Mouse (Mus musculus) Muller cell, postnatal 12 days (primary cell): ENCODE measurements around the gene Gadd45gip1.
A peak's percentile ranks its signal among the peaks of the same experiment; 100 is the strongest.

Experiments used
- DNase-seq: peaks from one replicate; pipeline ENCODE4 v3.0.0-alpha.2; 2015; ENCODE audit errors: inconsistent ontology term

Gene Gadd45gip1

DNA sequence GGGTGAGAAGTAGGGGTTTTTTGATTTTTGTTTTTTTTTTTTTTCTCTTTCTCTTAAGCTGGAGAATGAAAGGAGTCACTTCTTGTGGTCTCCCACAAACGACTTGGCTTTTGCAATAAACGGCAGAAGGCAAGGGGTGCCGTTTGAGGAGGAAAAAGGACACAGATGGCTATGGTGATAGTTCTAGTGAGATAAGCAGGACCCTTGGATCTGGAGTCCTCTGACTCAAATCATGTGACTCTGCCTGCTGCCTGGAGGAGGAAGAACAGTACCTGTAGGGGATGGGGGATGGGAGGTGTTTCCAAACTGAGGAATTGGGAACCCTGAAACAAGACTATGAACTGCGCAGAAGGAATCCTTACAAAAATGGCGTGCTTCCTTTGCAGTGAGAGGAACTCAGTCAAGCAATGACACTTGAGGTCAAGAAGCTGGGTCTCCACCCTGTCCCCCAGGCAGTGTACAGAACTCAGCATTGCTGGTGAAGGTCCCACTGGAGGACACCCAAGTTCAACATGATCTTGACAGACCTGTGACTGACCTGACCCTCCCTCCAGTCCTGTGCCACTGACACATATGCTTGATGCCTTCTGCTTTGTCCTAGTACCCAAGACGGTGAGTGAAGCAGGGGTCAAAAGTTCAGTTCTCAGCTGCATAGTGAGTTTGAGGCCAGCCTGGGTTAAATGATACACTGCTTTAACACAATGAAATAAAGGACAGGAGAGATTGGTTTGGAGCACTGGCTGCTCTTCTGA, 16.5 kb downstream of the Gadd45gip1 start:
- no peak for DNase-seq

DNA sequence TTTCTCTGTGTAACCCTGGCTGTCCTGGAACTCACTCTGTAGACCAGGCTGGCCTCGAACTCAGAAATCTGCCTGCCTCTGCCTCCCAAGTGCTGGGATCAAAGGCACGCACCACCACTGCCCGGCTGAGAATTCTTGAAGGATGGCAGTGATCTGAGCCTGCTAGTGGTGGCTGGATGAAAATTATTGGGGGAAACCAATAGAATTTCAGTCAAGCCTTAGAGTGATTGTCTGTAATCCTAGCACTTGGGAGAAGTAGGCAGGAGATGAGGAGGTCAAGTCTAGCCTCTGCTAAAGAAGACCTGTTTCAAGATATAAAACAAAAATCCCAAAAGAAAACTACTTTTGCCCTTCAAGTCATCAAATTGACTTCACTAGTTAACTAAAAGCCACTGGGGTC, 25.1 kb downstream of the Gadd45gip1 start:
- no peak for DNase-seq

DNA sequence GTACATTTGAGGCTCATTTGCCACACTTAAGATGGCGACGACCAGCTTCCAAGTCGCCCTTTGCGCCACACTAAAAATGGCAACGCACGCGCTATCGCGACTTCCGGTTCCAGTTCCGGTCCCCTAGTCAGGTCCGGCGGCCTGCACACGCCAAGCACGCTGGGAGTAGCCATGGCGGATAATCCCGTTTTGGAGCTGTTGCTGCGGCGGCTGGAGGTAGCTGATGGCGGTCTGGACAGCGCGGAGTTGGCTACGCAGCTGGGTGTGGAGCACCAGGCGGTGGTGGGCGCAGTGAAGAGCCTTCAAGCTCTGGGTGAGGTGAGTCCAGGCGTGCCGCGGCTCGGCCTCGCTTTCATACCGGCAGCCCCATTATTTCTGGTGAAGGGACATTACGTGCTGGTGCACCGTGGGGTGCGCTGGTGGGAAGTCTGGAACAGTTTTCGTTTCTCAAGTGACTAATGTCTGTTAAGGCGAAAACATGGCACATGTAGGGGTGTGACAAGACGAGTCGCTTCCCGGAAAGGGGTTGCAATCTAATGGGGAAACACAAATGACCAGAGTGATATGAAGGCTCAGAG, 25.6 kb downstream of the Gadd45gip1 start, which contains the start of gene Farsa:
Gene Farsa, plus strand, starts transcription at position 126 of the 578 bp plus-strand sequence.
- peak; percentile 86 for DNase-seq

DNA sequence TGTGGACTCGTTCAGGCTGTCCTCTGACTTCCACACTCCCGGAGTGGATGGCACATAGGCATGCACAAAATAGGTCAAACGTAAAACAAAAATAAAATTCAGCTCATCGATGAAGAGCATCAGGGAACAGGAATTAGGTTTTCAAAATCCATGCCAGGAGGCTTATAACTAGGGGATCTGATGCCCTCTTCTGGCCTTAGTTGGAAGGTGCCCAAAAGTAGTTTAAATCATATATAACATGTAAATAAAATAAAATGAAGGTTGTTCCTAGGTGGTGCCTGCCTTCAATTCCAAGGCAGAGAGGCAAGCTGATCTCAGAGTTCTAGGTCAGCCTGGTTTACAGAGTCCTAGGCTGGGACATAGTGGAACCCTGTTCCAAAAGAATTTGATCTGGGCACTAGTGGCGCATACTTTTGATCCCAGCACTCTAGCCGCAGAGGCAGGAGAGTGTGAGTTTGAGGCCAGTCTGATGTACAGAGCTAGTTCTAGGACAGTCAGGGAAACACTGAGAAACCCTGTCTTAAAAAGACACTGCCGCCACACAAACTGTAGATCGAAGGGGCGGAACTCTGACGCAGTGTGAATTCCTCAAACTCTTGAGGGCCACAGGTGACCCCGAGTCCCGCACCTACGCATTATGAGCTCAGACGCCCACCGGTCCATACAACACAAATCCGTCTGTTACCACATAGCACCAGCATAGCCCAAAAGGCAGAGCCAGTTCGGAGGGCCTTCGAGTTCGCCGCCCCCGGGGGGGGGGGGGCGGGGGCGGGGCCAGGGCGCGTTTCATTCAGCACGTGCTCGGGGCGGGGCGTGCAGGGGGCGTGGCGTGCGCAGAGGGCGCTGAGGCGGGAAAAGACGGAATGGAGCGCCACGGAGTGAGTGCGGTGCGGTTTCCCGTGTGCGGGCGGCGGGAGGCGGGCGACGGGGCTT, 40.3 kb downstream of the Gadd45gip1 start, which contains the start of gene Syce2:
Gene Syce2, plus strand, starts transcription at position 736 of the 933 bp plus-strand sequence.
- DNase-seq = peak; percentile 66

DNA sequence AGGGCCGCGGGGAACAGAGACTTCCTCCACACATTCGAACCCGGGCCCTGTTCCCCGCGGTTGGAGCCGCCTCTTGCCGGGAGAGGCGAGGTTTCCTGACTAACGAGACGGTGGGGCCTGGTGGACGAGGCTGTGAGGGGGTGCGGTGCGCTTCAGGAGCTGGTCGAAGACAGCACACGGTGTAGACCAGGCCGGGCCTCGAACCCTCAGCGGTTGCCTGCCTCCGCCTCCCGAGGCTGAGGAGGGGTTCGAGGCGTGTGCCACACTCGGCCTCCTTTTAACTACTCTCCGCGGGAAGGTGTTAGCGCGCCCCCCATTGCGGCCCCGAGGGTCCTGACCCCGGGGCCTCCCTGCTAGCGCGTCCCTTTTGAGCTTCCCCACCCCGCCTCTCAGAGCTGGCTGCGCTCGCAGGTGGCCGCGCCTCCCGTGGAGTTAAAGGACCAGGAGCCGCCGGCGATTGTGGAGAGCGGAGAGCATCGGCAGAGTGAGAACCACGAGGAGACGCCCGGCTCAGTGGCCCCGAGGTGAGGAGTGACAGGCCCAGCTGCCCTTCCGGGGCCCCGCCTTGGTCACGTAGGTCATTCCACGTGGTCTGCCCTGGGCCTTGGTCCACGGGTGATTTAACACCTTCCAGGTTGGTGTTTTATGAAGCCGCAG, 41.1 kb downstream of the Gadd45gip1 start:
- peak; percentile 10 for DNase-seq

GRCm38 (mm10) chr8:84873016-84873415, 41.7 kb downstream of the Gadd45gip1 start:
- DNase-seq = no peak

GRCm38 (mm10) chr8:84874339-84874738, 43.0 kb downstream of the Gadd45gip1 start:
- DNase-seq = no peak

DNA sequence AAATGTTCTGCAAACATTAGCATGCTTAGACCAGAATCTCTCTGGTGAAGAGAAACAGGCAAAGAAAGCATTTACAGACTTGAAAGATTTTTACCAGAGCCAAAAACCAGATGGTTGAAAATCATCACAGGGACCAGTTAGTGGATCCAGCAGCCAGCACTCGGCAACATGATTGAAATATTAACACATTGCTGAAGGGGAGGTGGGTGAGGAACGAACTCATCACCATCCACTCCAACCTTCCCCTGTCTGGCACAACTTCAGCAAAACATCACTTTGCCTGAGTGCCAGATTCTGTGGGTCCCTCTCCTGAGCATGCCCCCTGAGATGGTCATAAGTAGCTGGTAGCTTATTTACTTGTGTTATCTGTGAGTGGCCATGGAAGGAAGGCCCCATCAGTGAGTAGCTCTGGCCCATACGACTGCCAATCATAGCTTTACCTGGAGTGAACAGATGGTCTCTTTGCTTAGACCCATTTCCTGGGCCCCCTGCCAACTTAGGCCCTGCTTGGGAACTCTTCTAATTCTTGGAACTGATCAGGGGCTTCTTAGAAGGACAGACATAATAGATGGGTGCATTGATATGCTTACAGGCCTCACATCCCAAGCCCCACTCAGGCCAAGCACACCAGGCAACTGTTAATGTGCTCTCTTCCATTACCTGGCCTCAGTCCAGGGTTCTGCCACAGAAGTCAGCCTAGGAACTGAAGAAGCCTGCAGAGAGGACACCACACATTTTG, 46.1 kb downstream of the Gadd45gip1 start:
- no peak for DNase-seq

DNA sequence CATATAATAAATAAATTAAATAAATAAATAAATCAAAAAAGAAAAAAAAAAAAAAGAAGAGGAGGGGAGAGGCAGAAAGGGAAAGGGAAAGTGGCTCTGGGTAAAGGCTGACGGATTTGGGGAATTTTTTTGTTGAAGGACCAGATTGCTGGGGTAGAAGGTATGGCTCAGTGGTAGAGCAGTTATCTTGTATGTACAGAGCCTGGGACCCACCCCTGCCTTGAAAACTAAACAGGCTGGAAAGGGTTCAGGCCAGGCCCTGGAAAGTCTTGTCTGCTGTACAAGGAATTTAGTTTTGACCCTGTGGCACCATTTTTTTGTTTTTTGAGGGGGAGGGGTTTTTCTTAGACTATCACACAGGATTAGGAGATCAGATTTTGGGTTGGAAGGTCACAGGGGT, 47.6 kb downstream of the Gadd45gip1 start:
- DNase-seq = no peak

DNA sequence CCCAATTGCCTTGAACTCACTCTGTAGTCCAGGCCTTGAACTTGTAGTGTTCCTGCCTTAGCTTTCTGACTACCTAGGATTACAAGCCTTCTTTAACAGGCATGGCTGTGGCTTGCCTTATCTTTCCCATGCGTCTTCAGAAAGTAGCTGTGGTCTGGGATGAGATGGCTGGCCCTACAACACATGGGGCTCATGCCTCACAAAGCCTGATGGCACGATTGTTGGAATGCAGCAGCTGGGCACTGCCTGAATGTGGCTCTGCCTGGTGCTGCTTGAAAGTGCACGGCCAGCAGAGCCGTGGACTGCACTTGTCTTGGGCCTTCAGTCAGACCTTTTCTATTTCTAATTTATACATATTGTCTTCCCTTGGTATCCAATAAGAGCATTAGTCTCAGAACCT, 53.4 kb downstream of the Gadd45gip1 start:
- no peak for DNase-seq
